Mouse (Mus musculus) kidney, adult 2 months (tissue): ENCODE data around the gene Gm9495.

ENCODE experiments used
- CTCF ChIP-seq: fragments of 200-500 bp; conservative IDR thresholded peaks from 2 replicates; pipeline ENCODE4 v1.5.1; 2011; ENCODE audit warnings: low read depth, mild to moderate bottlenecking, control low read depth, low read length, moderate library complexity, mixed read lengths; ENCODE audit not compliant: insufficient read depth, insufficient read length
- POLR2A ChIP-seq: fragments of 200-500 bp; IDR thresholded peaks from one replicate; pipeline ENCODE4 v1.6.1; 2011; ENCODE audit warnings: low read depth, low read length, control low read depth

- TF ChIP-seq CTCF (no peak), POLR2A (no peak)
These were observed 57.2 kb downstream of the Gm9495 start for GRCm38 (mm10) chr8:69396196-69396595.
